ENCODE assay signal across 18 mouse cellular contexts in genomic region chr10:68132636-68133035, GRCm38 (mm10).
DNase-seq lines count a peak whose midpoint lies in the region; ATAC-seq and TF ChIP-seq lines count a peak whose summit lies in the region.
"Had no signal": no experiment of that assay in that cellular context is flagged by ENCODE, and none has a peak within 500 bp of the region (broad histone marks: within the 10 kb centered on the region; RNA-seq: fewer than 3 reads in every experiment).

No protein-coding gene starts in this region.

- no peak overlapping the region for H3K4me2 ChIP-seq in forebrain, embryonic 11.5 days (ENCODE audit: low read depth, low read length, severe bottlenecking)
- H3K4me2 ChIP-seq in limb, embryonic 13.5 days (replicated peaks): 0 out of 2 replicates have a peak overlapping the region, but pooled peaks have one; percentile 0
- H3K4me2 ChIP-seq: kidney, embryonic 15.5 days; lung, embryonic 15.5 days; neural tube, embryonic 12.5 days had no signal

- TF ChIP-seq CTCF in kidney, adult 2 months (conservative IDR thresholded peaks at IDR 0.05; ENCODE audit: insufficient read depth, insufficient read length, low read depth, low read length): no peak

- no peaks in the 10 kb centered on the region for H3K9me3 ChIP-seq in forebrain, embryonic 11.5 days (ENCODE audit: control insufficient read depth, low read length)
- no peaks in the 10 kb centered on the region for H3K9me3 ChIP-seq in forebrain, embryonic 10.5 days
- H3K9me3 ChIP-seq in limb, embryonic 13.5 days: no peaks in the 10 kb centered on the region
- H3K9me3 ChIP-seq in limb, embryonic 10.5 days (replicated peaks): no peaks in the 10 kb centered on the region
- H3K9me3 ChIP-seq: kidney, embryonic 15.5 days; lung, embryonic 15.5 days; neural tube, embryonic 12.5 days had no signal

- no peak overlapping the region for H3K27ac ChIP-seq in forebrain, embryonic 11.5 days (ENCODE audit: low read depth, low read length)
- no peak overlapping the region for H3K27ac ChIP-seq in forebrain, embryonic 10.5 days
- no peak overlapping the region for H3K27ac ChIP-seq in limb, embryonic 13.5 days
- no peak overlapping the region for H3K27ac ChIP-seq in limb, embryonic 10.5 days
- H3K27ac ChIP-seq in kidney, adult 2 months (ENCODE audit: insufficient read depth, low read depth, low read length): no peak overlapping the region
- H3K27ac ChIP-seq: kidney, embryonic 15.5 days; left cerebral cortex, adult 2 months; lung, embryonic 15.5 days; neural tube, embryonic 12.5 days had no signal

- H3K36me3 ChIP-seq in forebrain, embryonic 11.5 days (ENCODE audit: control insufficient read depth, insufficient read depth, low read length): no peaks in the 10 kb centered on the region
- peaks cover 18% of the 10 kb centered on the region for H3K36me3 ChIP-seq in forebrain, embryonic 10.5 days (replicated peaks)
- peaks cover 33% of the 10 kb centered on the region for H3K36me3 ChIP-seq in limb, embryonic 13.5 days
- peaks cover 35% of the 10 kb centered on the region for H3K36me3 ChIP-seq in limb, embryonic 10.5 days
- peaks cover 8% of the 10 kb centered on the region for H3K36me3 ChIP-seq in kidney, adult 2 months (ENCODE audit: control insufficient read depth, insufficient read depth, low read length)

- H3K9ac ChIP-seq in forebrain, embryonic 11.5 days (ENCODE audit: low read length): no peak overlapping the region
- no peak overlapping the region for H3K9ac ChIP-seq in limb, embryonic 13.5 days
- H3K9ac ChIP-seq: kidney, embryonic 15.5 days; lung, embryonic 15.5 days; neural tube, embryonic 12.5 days had no signal

- peak; percentile 14 for DNase-seq in forebrain, embryonic 11.5 days (ENCODE audit: low spot score)
- DNase-seq in forebrain, embryonic 10.5 days (ENCODE audit: extremely low spot score, low spot score): no peak
- DNase-seq in limb, embryonic 10.5 days (ENCODE audit: low spot score): no peak
- DNase-seq in brain, adult 2 months (ENCODE audit: low read depth, low spot score): peak; percentile 56
- peak; percentile 44 to 69 for DNase-seq in cerebellum, postnatal 25 days
- no peak for DNase-seq in kidney, adult 2 months
- DNase-seq in layer of hippocampus, adult 9-11 months: no peak
- DNase-seq: B cell, adult 2 months; embryo, embryonic 11 days; gastrocnemius, postnatal 14 days; right cerebral cortex, postnatal 4 days had no signal

- H3K4me1 ChIP-seq in forebrain, embryonic 11.5 days (replicated peaks; ENCODE audit: control insufficient read depth, insufficient read depth, low read length): peaks cover 13% of the 10 kb centered on the region
- peaks cover 48% of the 10 kb centered on the region for H3K4me1 ChIP-seq in forebrain, embryonic 10.5 days
- H3K4me1 ChIP-seq in limb, embryonic 13.5 days: peaks cover 73% of the 10 kb centered on the region
- H3K4me1 ChIP-seq in limb, embryonic 10.5 days: peaks cover 59% of the 10 kb centered on the region
- peaks cover 28% of the 10 kb centered on the region; the same call in 1 of the 2 replicates for H3K4me1 ChIP-seq in kidney, adult 2 months (ENCODE audit: control insufficient read depth, insufficient read depth, low read length)

- WGBS in forebrain, embryonic 11.5 days: 95% methylated on average over 9 of the region's 9 CpGs
- 94% methylated on average over 9 of the region's 9 CpGs for WGBS in forebrain, embryonic 10.5 days
- 76% methylated on average over 9 of the region's 9 CpGs for WGBS in limb, embryonic 13.5 days
- WGBS in limb, embryonic 10.5 days: 98% methylated on average over 9 of the region's 9 CpGs
- 75% methylated on average over 9 of the region's 9 CpGs for WGBS in kidney, adult 2 months

- TF ChIP-seq POLR2A in kidney, adult 2 months (IDR thresholded peaks at IDR 0.05; ENCODE audit: low read depth, low read length): no peak

- ATAC-seq in forebrain, embryonic 11.5 days (replicated peaks; ENCODE audit: low FRiP score): no peak
- ATAC-seq in limb, embryonic 13.5 days (ENCODE audit: low FRiP score, low read depth): no peak
- ATAC-seq: inflammation-experienced regulatory T-cells, adult 6 months had no signal

- H3K4me3 ChIP-seq in forebrain, embryonic 11.5 days (ENCODE audit: low read depth, low read length): no peak overlapping the region
- no peak overlapping the region for H3K4me3 ChIP-seq in forebrain, embryonic 10.5 days
- no peak overlapping the region for H3K4me3 ChIP-seq in limb, embryonic 13.5 days
- no peak overlapping the region for H3K4me3 ChIP-seq in limb, embryonic 10.5 days
- no peak overlapping the region for H3K4me3 ChIP-seq in kidney, adult 2 months (ENCODE audit: insufficient read depth, low read depth, low read length)
- H3K4me3 ChIP-seq: erythroblast, embryonic 14.5 days; kidney, embryonic 15.5 days; left cerebral cortex, adult 2 months; lung, embryonic 15.5 days; neural tube, embryonic 12.5 days had no signal

- no peaks in the 10 kb centered on the region for H3K27me3 ChIP-seq in forebrain, embryonic 11.5 days (ENCODE audit: control insufficient read depth, insufficient read depth, low read length)
- H3K27me3 ChIP-seq in forebrain, embryonic 10.5 days (ENCODE audit: poor library complexity, severe bottlenecking): no peaks in the 10 kb centered on the region
- no peaks in the 10 kb centered on the region for H3K27me3 ChIP-seq in limb, embryonic 13.5 days
- H3K27me3 ChIP-seq in limb, embryonic 10.5 days (ENCODE audit: low read depth, poor library complexity, severe bottlenecking): no peaks in the 10 kb centered on the region
- no peaks in the 10 kb centered on the region for H3K27me3 ChIP-seq in kidney, adult 2 months (replicated peaks; ENCODE audit: control insufficient read depth, insufficient read depth, low read length)
- H3K27me3 ChIP-seq: kidney, embryonic 15.5 days; lung, embryonic 15.5 days; neural tube, embryonic 12.5 days had no signal

Comparison
In these comparisons a context has a peak if more than half of its experiments do, and no peak if none do; other contexts are left out.
1. DNase-seq: peak in forebrain, embryonic 11.5 days (single experiment), brain, adult 2 months (single experiment) and cerebellum, postnatal 25 days (2 of 2); none in forebrain, embryonic 10.5 days (single experiment), limb, embryonic 10.5 days (single experiment), kidney, adult 2 months (single experiment) and layer of hippocampus, adult 9-11 months (single experiment).